Mouse (Mus musculus) forebrain, embryonic 16.5 days (tissue): Measurements from ENCODE around the gene Ptpdc1. TPM values are rescaled to one million over a fixed set of nuclear protein-coding genes. Genes with fewer than 3 reads are reported as not detected.

Source experiments
- ATAC-seq: fragments of 200-750 bp; cut with Nextera tagmentation; 2 replicates; pipeline ENCODE4 v1.8.0; 2017; ENCODE audit warnings: mild to moderate bottlenecking, moderate library complexity
- H3K27ac ChIP-seq: fragments of 300-500 bp; sonication (generic); 2 replicates; pipeline ENCODE4 v1.5.1; 2014; ENCODE audit warnings: low read length, control low read depth
- H3K27me3 ChIP-seq: fragments of 300-500 bp; sonication (generic); replicated peaks from 2 replicates; pipeline ENCODE4 v1.6.1; 2014; ENCODE audit warnings: low read length; ENCODE audit not compliant: control insufficient read depth, insufficient read depth
- H3K36me3 ChIP-seq: fragments of 300-500 bp; sonication (generic); 2 replicates; pipeline ENCODE4 v1.6.1; 2014; ENCODE audit not compliant: control insufficient read depth, insufficient read depth
- H3K4me1 ChIP-seq: fragments of 300-500 bp; sonication (generic); replicated peaks from 2 replicates; pipeline ENCODE4 v1.6.1; 2014; ENCODE audit warnings: low read length; ENCODE audit not compliant: control insufficient read depth, insufficient read depth
- H3K4me2 ChIP-seq: fragments of 300-500 bp; sonication (generic); 2 replicates; pipeline ENCODE4 v1.6.1; 2014; ENCODE audit warnings: mild to moderate bottlenecking, low read length, control low read depth
- H3K4me3 ChIP-seq: fragments of 300-500 bp; sonication (generic); replicated peaks from 2 replicates; pipeline ENCODE4 v1.5.1; 2014; ENCODE audit warnings: mild to moderate bottlenecking, low read length, control low read depth
- H3K9ac ChIP-seq: fragments of 300-500 bp; sonication (generic); replicated peaks from 2 replicates; pipeline ENCODE4 v1.6.1; 2014; ENCODE audit warnings: low read depth, low read length, control low read depth
- H3K9me3 ChIP-seq: fragments of 300-500 bp; sonication (generic); 2 replicates; pipeline ENCODE4 v1.6.1; 2016; ENCODE audit warnings: low read length; ENCODE audit not compliant: control insufficient read depth
- WGBS: fragments of 180-500 bp; shearing (Covaris S2); extraction: QIAGEN DNeasy Blood & Tissue Kit; methylation state at CpG from one replicate; pipeline ENCODE4 v1.1.7; 2014; 5-methylcytosine and 5-hydroxymethylcytosine counted together
- polyA plus RNA-seq: library from polyadenylated mRNA; unstranded; fragments of >200 nt; fragmentation: Nextera tagmentation; extraction: Ambion mirVana; gene quantifications from 2 replicates; pipeline ENCODE4 v1.2.1, GENCODE M21; 2015

Ptpdc1 gene
- 16.5 and 18.8 TPM in 2 replicates for polyA plus RNA-seq

DNA sequence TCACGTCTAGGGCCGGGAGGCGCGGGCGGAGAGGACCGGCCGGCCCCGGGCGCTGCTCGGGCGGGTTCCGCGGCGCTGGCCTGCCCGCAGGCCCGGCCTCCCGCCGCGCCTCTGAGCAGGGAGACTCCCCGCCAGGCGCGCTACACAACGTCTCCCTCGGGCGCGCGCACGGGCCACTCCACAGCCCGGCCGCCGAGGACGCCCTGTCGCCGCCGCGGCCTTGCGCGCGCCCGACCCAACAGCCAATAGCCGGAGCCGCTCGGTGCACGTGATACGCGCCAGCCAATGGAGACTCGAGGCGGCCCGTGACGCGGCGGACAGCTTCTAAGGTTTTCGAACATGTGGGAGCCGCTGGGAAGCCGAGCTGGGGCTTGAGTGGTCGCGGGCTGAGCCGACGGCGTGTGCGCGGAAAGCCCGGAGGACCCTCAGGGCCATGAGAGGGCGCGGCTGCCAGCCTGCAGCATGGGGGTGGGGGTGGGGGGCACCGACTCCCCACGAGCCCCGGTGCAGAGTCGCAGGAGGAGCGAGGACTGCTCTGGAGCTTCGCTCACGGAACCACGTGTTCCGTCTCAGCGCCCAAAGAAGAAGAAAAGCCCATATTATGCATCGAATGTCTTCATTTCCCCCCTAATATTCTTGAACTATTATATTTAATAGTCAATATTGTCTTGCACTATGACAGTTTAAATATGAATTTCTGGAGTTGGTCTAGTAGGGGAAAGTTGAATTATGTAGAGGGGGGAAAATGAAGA is at the start of gene Ptpdc1:
TSS of gene Ptpdc1 (minus strand) at position 232 of the 752 bp plus-strand sequence.
- H3K27me3 ChIP-seq: peaks cover 4% of the 10 kb centered on the region
- H3K9ac ChIP-seq: peak within 1 kb of the TSS; percentile 93
- H3K4me3 ChIP-seq: peak within 1 kb of the TSS; percentile 75
- H3K36me3 ChIP-seq: no peaks in the 10 kb centered on the region
- 1% methylated on average over 71 of the region's 76 CpGs for WGBS
- H3K4me1 ChIP-seq: peaks cover 9% of the 10 kb centered on the region
- ATAC-seq: peak; percentile 100
- peak within 1 kb of the TSS; percentile 88 for H3K27ac ChIP-seq
- peak within 1 kb of the TSS; percentile 78 for H3K4me2 ChIP-seq
- H3K9me3 ChIP-seq: no peaks in the 10 kb centered on the region

DNA sequence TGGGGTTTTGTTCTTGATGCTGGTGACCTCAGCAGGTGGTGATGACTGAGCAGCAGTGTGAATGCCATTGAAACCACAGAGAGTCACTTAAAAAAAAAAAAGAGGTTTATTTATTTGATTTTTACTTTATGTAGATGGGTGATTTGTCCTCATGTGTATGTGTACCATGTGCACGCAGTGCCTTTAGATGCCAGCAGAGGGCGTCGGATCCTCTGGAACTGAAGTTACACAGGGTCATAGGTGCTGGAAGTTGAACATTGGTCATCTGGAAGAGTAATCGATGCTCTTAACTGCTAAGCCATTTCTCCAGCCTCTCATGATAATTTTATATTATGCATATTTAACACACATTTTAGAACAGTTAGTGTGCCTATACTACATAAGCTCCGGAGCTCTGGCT is 49.1 kb upstream of the Ptpdc1 start:
- peaks cover 45% of the 10 kb centered on the region for H3K27me3 ChIP-seq

DNA sequence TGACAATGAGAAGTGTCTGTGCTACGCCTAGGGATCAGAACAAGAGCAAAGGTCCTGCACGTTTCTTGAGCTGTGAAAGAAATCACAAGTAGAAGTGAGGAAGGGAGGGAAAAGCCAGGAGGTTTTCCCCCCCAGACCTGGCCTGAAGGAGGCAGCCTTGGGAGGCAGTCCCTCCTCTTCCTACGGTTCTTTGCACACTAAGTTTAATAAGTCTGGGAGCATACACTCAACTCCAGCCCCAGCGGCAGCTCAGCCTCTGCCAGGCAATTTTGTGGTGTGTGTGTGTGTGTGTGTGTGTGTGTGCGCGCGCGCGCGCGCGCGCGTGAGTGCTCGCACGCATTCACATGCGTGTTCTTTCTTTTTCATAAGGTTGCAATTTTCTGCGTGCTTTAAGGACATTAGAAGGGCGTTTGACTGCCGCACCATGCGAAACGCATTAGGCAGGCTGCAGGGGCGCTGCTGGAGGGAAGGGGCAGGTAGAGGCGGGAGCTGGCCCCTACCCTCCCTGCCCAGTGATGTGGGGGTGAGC is 46.9 kb upstream of the Ptpdc1 start:
- Histone ChIP-seq H3K9ac (0 out of 2 replicates have a peak overlapping the region, but pooled peaks have one; percentile 5), H3K4me1 (peaks cover 17% of the 10 kb centered on the region), H3K27me3 (peaks cover 58% of the 10 kb centered on the region), H3K36me3 (no peaks in the 10 kb centered on the region), H3K9me3 (no peaks in the 10 kb centered on the region; the same call in 1 of the 2 replicates), H3K4me3 (peak overlapping the region; percentile 25), H3K4me2 (peak overlapping the region; percentile 41), H3K27ac (no peak overlapping the region)
- no peak for ATAC-seq
- 1% methylated on average over 24 of the region's 24 CpGs for WGBS

More for the DNA sequence above, 49.1 kb upstream of the Ptpdc1 start:
- no peak for ATAC-seq
- Histone ChIP-seq H3K9me3 (no peaks in the 10 kb centered on the region; the same call in 1 of the 2 replicates), H3K9ac (no peak overlapping the region), H3K36me3 (no peaks in the 10 kb centered on the region), H3K4me2 (no peak overlapping the region), H3K4me1 (peaks cover 5% of the 10 kb centered on the region), H3K4me3 (no peak overlapping the region), H3K27ac (no peak overlapping the region)
- 85% methylated on average over 5 of the region's 5 CpGs for WGBS

DNA sequence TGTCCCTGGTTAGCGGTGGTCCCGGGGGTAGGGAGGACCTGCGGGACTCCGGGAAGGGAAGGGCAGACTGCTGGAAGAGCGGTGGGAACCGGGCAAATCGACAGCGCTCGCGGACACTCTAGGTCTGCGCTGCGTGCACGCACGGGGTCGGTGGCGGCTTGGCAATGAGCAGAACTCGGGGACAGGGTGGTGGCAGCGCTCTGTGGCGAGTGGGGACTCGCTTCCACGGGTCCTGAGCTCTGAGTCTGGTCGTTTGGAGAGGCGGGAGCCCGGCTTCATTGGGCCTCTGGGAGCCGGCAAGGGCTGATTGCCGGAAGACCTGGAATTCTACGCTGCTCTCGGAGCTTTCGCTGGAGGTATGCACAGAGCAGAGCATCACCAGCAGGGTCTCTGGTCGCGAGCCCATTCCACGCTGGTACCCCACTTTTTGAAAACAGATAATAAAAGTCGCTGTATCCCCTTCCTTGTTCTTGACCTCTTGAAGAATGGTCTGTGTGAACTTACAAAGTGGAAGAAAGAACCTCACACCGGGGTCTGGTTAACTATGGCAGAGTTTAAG is 43.6 kb upstream of the Ptpdc1 start:
- H3K27ac ChIP-seq: no peak overlapping the region
- no peak overlapping the region for H3K9ac ChIP-seq
- no peaks in the 10 kb centered on the region for H3K9me3 ChIP-seq
- H3K4me2 ChIP-seq: peak overlapping the region; percentile 22
- H3K27me3 ChIP-seq: peaks cover 71% of the 10 kb centered on the region
- H3K36me3 ChIP-seq: no peaks in the 10 kb centered on the region
- ATAC-seq: no peak
- H3K4me3 ChIP-seq: peak overlapping the region; percentile 3; the same call in 1 of the 2 replicates
- H3K4me1 ChIP-seq: peaks cover 29% of the 10 kb centered on the region
- under 1% methylated on average over 34 of the region's 34 CpGs for WGBS

DNA sequence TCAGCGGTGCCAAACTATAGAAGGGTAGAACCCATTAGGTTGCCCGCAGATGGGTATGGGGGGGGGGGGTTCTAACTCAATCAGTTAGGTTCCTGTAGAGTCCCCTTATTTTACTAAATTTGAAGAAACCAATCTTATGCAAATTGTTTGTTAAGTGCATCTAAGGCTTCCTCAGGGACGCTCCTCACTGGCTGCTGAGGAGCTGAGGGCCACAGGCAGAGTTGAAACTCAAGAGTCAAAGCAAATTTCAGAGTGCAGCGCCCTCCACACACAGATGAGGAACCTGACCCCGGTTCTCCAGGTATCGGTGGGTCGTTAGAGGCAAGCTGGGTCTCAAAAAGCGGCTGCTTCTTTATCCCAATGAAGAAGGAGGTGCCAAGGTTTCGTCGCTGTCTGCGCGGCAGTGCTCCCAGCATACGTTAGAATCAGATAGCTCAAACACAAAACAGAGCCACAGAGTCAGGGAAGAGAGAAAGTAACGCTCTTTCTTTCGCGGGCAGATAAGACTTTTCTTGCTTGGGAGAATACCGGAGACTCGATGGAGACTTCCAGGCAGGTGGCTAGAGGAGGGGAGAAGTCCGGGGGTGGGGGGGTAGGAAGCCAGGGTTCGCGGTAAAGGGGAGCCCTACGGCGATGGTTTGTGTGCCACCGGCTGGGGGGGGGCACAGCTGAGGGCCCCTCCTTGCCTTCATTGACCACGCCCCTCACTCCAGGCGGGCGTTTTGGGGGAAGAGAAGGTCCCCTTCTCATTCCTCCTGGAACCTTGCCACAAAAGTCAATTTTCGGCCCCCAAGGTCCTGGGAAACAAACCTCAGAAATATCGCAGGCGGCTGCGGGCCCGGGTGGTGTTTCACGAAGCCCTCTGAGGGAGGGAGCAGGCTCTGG is 42.9 kb upstream of the Ptpdc1 start:
- H3K36me3 ChIP-seq: no peaks in the 10 kb centered on the region
- H3K27me3 ChIP-seq: peaks cover 68% of the 10 kb centered on the region
- WGBS: 1% methylated on average over 33 of the region's 33 CpGs
- no peak overlapping the region for H3K27ac ChIP-seq
- no peak for ATAC-seq
- H3K9me3 ChIP-seq: no peaks in the 10 kb centered on the region
- H3K4me3 ChIP-seq: peak overlapping the region; percentile 3; the same call in 1 of the 2 replicates
- no peak overlapping the region for H3K9ac ChIP-seq
- H3K4me1 ChIP-seq: peaks cover 30% of the 10 kb centered on the region
- peak overlapping the region; percentile 22 for H3K4me2 ChIP-seq

DNA sequence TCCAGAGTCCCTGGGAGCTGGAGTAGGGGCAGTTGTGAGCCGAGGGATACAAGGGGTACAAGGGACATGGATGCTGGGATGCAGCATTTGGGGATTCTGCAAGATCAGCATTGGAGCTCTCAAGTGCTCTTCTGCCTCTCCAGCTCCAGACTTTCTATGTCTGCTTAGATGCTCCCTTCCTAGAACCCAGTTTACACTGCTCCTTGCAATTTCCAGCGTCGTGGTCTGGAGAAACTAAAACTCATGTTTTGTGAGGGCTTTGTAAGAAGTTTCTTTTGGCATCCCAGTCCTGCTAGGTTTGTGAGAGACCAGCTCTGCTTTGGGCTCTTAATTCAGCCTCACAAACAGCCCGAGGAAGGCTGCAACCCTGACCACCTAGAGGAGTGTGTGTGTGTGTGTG is 42.0 kb upstream of the Ptpdc1 start:
- Histone ChIP-seq H3K4me1 (peaks cover 37% of the 10 kb centered on the region), H3K27ac (no peak overlapping the region), H3K4me2 (no peak overlapping the region), H3K4me3 (no peak overlapping the region), H3K36me3 (no peaks in the 10 kb centered on the region), H3K9me3 (no peaks in the 10 kb centered on the region), H3K9ac (no peak overlapping the region), H3K27me3 (peaks cover 64% of the 10 kb centered on the region)
- WGBS: 3% methylated on average over 4 of the region's 4 CpGs
- ATAC-seq: no peak

DNA sequence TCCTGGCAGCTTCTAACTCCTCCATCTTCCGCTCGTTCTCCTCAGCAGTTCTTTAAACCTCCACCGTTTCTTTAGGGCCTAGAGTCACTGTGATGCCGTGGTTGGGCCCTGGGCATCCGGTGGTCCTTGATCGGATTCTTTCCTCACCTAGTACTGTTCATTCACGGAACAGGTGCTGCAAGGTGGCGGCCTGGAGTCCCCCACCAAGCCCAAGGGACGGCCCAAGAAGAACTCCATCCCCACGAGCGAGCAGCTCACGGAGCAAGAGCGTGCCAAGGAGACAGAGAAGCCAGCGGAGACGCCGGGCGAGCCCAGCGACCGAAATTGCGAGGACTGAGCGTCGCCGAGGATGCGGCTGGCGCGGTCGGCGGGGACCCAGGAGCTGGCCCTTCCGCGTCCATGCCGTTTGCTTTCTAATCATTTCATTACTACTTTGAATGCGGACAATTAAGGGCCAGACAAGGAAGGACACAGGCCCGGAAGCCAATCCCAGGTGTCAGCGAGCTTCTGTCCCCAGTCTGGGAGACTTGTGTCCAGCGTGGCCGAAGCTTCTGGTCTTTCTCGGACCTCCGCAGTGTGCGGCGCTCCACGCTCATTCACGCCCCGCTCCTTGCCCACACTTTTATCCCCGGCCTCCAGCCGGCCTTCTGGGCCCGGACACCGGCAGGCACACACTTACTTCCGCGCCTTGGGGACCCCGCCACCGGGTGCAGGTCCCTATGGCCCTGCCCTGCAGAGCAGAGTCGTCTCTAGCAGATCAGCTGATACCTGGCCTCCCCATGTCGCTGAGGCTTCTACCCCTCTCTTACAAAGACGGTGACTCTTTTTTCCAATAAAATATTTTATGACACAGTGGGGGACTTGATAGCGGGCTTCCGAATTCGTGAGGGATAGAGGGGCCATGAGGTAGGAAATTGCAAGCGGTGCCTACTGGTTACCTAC is 40.5 kb upstream of the Ptpdc1 start:
- no peak for ATAC-seq
- peaks cover 65% of the 10 kb centered on the region for H3K27me3 ChIP-seq

DNA sequence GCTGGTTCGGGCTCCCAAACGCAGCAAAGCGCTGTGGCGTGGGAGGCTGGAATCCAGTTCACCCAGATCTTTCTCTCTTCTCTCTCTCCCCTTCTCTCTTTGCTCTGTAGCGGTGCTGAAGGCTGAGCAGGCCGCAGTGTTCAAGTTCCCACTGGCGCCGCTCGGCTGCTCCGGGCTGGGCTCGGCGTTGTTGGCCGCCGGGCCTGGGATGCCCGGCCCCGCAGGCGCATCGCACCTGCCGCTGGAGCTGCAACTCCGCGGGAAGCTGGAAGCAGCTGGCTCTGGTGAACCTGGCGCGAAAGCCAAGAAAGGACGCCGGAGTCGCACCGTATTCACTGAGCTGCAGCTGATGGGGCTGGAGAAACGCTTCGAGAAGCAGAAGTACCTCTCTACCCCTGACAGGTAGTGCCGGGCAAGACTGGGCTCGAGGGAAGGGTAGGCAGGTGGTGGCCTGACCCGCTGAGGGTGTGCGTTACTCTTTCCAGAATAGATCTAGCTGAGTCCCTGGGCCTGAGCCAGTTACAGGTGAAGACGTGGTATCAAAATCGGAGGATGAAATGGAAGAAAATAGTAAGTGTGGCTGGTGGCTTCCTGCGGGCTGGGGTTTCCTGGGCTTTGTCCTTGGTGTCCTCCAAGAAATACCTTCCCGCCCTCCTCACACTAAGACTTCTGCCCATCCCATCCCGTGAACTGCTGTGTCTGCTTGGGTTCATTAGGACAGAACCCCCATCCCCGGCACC is 39.6 kb upstream of the Ptpdc1 start:
- no peaks in the 10 kb centered on the region for H3K36me3 ChIP-seq
- H3K27ac ChIP-seq: no peak overlapping the region
- peaks cover 36% of the 10 kb centered on the region for H3K4me1 ChIP-seq
- no peak overlapping the region for H3K9ac ChIP-seq
- H3K27me3 ChIP-seq: peaks cover 68% of the 10 kb centered on the region
- ATAC-seq: no peak
- H3K4me3 ChIP-seq: no peak overlapping the region
- H3K4me2 ChIP-seq: no peak overlapping the region
- WGBS: under 1% methylated on average over 39 of the region's 39 CpGs
- H3K9me3 ChIP-seq: no peaks in the 10 kb centered on the region

More for the DNA sequence above, 40.5 kb upstream of the Ptpdc1 start:
- under 1% methylated on average over 58 of the region's 58 CpGs for WGBS
- Histone ChIP-seq H3K4me2 (no peak overlapping the region), H3K36me3 (no peaks in the 10 kb centered on the region), H3K9ac (no peak overlapping the region), H3K4me1 (peaks cover 36% of the 10 kb centered on the region), H3K4me3 (no peak overlapping the region), H3K9me3 (no peaks in the 10 kb centered on the region), H3K27ac (no peak overlapping the region)
